Mouse (Mus musculus) gastrocnemius, postnatal 36 days (tissue): ENCODE measurements around the gene Slc16a9. TPM values are rescaled to one million over a fixed set of nuclear protein-coding genes. Genes with fewer than 3 reads are reported as not detected.
A peak's percentile ranks its signal among the peaks of the same experiment; 100 is the strongest.

Source experiments
- DNase-seq, 2 experiments: peaks; one replicate each; pipeline ENCODE4 v3.0.0; 2022
- intact Hi-C: fragments of 180-260 bp; cut with DNase I; formaldehyde crosslinking; loops from one replicate; pipeline ENCODE4 v1.15.1; 2025
- total RNA-seq, 2 experiments: library from RNA; stranded (reverse); gene quantifications; 2 replicates each; pipeline ENCODE4 v1.2.3; 2021

Slc16a9 gene
- total RNA-seq, 2 experiments from 2014 or later = 3.7 to 5.6 TPM

DNA sequence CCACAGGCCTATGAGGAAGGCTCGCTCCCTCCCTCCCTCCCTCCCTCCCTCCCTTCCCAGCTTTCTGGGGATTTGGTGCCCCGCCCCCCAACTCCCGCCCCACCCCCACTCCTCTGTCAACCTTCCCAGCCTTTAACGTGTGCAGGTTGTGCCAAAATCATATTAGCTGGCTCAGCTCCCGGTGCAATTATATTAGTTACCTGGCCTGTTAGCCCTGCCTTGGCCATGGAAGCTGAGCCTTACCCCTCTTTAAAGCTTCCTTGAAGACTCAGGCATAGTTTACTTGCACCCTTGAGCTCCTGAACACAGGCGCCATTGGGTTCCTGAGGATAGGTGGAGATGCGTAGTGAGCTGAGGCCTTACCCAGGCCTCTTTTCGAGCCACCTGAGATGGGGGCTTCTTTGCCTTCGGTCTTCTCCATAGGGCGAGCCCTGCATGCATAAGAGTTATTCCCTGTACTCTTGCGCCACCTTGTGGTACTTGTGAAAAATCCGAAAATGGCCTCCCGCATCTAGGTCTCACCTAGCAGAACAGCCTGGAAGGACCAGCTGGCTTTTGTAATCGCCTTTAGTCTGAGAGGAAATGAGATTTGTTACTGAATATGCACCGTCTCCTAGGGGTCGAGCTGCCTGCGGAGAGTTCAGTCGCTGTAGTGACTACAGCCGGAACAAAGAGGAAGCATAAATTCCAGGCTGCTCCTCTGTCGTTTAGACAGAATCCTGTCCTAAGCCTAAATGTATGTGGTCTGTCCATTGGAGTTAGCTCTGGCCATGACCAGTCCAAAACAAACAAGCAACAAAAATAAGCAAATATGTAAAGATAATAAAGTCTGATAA, 51.8 kb downstream of the Slc16a9 start:
- intact Hi-C loops = loop anchor here (2.0 to 10.0 kb wide), 5 partner anchors 102 to 422 kb away; no protein-coding TSS in a partner anchor
- peak; percentile 48 to 49 for DNase-seq

DNA sequence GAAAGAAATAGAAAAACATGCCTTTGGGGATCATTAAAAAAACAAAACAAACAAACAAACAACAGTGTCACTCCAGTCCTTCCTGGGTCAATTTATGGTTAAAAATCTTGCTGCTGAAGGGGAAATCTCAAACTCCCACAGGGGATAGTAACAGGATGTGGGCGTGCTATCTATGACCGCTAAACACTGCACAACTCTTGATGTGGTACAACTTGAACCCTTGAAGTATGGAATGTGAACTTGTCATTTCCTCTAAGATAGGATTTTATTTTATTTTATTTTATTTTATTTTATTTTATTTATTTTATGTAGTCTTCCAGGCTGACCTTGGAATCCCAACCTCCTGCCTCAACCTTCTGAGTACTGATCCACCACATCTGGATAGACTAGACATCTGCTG, 54.2 kb downstream of the Slc16a9 start:
- intact Hi-C loops = loop anchor here (5.0 to 10.0 kb wide), 3 partner anchors 277 to 424 kb away; no protein-coding TSS in a partner anchor
- DNase-seq = no peak

DNA sequence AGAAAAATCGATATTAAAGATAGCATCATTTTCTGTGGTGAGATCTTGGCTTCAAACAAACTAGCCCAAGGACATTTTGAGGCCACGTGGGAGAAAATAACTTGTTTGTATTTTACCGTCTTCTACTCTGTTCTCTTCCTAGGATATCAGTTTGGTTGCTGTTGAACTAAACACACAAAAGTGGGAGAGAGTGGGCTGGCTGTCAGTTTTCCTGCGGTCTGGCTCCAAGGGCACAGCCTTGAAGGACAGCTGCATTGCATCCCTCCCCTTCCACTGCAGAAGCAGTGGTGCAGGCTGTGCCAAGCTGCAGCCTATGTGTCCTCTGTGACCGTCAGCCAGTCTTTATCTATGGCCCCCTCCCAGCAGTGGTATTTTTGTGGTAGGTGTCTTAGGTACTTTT, 54.8 kb downstream of the Slc16a9 start:
- no peak for DNase-seq
- intact Hi-C loops = loop anchor here (5.0 to 10.0 kb wide), 3 partner anchors 277 to 425 kb away; no protein-coding TSS in a partner anchor

DNA sequence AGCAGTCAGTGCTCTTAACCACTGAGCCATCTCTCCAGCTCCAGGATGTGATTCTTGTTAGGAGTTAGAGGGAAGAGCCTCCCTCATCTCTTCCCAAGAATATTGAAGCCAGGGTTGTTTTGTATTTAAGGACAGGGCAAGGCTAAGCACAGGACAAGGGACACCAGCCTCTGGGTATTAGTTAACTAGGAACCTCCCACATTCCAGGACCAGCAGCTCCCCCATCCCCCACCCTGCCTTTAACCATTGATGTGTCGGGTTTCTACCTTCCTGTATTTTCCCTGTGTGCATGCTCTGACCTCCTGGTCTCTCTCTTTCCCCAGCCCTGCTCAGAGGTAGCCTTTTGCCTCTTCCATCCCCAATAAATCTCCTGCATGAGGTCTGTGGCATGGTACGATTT, 56.3 kb downstream of the Slc16a9 start:
- no peak for DNase-seq
- intact Hi-C loops = no loop called here

DNA sequence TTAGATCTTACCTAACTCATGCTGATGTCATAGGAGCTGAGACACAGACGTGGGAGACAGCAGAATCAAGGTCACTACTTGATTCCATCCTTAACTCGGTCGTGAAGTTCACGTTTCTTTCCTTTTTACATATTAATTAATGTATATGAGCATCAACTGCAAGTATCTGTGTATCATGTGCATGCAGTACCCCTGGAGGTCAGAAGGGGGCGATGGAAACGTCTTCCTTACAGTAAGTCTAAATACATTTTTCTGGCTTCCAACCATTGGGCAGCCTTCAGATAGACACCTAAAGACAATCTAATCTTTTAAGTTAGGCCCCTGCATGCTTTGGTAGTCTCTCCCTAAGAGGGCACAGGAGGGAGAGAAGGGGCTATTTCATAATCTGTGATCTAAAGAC, 58.3 kb downstream of the Slc16a9 start:
- no peak for DNase-seq
- intact Hi-C loops = no loop called here

DNA sequence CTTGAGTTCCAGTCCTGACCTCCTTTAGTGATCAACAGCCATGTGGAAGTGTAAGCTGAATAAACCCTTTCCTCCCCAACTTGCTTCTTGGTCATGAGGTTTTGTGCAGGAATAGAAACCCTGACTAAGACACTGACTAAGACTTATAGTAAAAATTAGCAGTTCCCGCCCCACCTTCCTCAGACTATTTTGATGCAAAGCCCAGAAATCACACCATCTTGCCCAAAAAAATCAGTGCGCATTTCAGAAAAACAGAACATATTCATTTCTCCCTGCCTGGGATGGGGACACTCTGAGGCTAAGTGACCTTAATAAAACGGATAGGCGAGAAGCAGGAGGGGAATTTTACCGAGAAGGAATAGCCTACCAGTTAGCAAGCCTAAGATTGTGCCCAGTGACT, 60.8 kb downstream of the Slc16a9 start:
- intact Hi-C loops = no loop called here
- no peak for DNase-seq

DNA sequence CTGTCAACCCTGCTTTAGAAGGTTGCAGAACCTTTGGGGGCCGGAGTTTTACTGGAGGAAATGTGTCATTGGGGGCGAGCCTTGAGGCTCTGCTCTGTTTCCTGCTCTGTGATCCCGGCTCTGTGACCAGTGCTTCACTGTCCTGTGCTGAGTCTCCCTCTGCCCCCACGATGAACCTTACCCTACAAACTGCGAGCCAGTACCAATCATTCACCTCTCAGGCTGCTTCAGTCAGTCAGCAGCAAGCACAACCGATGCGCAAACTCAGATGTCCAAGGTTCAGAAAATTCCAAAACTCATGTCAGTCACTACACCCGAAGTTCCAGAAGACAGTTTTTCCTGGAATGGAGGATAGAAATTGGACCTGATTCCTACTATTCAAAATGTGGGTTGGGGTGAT, 64.5 kb downstream of the Slc16a9 start:
- intact Hi-C loops = no loop called here
- DNase-seq = no peak

DNA sequence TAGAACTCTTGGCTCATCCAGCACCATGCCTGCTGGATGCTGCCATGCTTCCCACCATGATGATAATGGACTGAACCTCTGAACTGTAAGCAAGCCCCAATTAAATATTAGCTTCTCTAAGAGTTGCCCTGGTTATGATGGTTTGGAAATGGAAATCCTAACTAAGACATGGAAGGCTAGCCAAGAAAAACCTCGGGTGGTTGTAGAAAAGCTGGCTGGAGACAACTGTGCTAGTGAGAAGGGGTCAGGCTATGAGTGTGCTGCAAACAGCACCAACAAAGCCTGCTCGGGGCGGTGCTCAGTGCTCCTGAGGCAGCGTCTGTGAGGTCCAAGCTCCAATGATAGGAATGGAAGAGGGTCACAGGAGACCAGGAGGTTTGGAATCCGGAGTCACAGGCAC, 65.7 kb downstream of the Slc16a9 start:
- no peak for DNase-seq
- intact Hi-C loops = loop anchor here (10.0 kb wide), 1 partner anchor 654 kb away; no protein-coding TSS in a partner anchor

DNA sequence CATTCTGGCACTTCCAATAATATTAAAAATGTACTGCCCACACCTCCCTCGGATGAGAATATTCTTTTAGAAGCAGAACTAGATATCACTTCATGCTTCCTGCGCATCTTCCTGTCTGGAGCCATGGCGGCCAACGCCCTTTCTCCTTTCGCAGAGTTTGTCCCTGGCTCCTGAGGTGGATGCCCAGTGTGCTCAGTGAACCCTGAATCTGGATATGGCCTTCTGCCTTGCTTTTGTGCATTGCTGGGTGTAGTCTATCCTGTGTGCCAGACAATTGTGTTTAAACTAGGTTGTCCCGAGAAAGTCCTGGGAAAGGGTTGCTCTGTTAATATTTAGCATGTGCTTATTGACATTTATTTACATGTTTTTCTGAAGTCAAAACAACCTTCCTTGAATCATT, 71.0 kb downstream of the Slc16a9 start:
- intact Hi-C loops = loop anchor here (5.0 to 10.0 kb wide), 2 partner anchors 649 to 906 kb away; no protein-coding TSS in a partner anchor
- no peak for DNase-seq

DNA sequence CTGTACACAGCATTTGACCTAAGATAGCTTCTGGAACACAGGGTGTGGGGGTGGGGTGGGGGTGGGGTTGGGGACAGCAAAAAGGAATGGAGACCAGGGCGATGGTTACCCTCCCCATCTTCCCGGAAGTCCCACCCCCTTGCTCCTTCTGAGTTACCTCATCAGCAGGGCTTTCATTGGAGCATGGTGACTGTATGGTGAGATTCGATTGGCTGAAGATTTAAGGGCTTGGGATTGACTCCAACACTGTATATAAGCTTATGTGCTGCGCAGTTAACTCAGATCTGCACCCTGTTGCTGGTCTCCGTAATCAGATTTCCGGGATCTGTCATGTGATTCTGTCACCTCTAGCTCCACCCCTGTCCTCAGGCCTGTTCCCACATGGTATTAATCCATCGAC, 72.0 kb downstream of the Slc16a9 start:
- no peak for DNase-seq
- intact Hi-C loops = loop anchor here (5.0 to 10.0 kb wide), 2 partner anchors 648 to 905 kb away; no protein-coding TSS in a partner anchor

DNA sequence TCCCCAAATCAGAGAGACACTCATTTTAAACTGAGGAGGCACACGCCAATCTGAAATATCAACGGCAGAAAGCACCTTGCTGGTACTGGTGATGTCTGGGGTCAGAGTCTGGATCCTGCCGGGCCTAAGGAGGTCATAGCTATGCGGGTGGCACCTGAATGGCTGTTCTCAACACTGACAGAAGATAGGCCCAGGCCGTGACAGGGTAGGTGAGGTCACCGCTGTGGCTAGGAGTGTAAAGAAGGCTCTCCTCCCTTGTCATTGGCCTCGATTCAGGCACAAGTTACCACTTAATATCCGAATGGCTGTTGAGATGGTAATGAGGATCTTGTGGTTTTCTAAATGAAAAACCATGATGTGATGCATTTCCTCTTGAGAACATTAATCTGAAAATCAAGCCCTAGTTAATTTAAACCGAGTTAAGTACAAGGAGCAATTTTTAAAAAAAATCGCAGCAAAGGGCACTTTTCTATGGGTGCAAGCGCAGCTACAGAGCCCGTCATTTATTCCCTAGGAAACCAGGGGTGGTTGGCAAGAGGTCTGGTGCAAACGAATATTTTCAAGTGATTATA, 72.6 kb downstream of the Slc16a9 start:
- intact Hi-C loops = loop anchor here (5.0 to 10.0 kb wide), 2 partner anchors 647 to 905 kb away; no protein-coding TSS in a partner anchor
- no peak for DNase-seq

DNA sequence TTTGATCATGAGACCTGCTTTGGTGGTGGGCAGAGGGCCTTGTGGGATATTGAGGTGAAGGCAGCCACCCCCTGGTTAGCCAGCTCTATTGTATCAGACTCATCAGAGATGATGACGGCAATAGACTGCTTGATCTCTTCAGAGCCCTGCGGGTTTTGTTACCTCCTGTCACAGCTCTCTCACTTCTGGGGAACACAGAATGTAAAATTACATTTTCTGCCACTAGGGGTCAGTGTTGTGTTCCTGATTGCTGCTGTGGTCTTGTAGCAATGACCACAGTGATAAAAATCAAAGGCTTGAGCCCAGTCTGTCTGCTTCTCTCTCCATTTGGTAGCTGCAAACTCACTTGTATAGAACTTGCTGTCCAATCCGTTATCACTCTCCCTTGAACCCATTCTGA, 73.7 kb downstream of the Slc16a9 start:
- intact Hi-C loops = loop anchor here (1.0 to 10.0 kb wide), 3 partner anchors 246 to 904 kb away; no protein-coding TSS in a partner anchor
- DNase-seq = no peak

DNA sequence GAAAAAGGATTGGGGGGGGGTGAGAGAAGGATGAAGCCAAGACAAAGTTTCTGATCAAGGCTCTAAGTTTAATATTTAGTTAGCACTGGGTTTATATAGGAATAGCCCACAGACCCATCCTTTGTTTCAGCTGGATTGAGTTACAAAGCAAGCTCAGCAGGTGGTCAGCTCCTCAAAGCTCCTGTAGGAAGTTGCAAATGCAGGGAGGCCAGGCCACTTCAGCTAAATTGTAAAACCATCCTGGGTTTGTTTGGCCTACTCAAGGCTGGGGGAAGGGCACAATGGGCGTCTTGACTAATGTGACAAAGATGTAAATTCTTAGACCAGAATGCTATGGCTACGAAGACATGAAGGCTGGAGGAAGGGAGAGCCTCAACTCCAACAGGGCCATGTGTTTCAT, 80.6 kb downstream of the Slc16a9 start:
- no peak for DNase-seq
- intact Hi-C loops = no loop called here

DNA sequence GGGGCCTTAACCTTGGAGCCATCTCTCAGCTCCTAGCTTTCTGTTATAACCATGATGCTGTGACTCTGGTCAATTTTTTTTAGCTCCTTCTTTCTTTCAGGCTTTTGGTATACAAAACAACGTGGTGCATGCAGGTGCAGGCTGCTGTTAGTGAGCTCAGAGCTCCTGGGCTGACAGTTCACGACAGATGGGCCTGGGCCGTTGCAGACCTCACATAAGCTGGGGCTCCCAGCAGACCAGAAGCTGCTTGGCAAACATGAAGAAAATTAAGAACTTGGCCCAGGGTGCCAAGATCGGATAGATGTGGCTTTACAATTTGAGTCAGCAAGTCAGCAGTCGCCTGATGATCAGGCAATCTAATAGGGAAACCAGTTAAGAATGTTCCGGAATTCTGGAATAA, 82.4 kb downstream of the Slc16a9 start:
- no peak for DNase-seq
- intact Hi-C loops = no loop called here

DNA sequence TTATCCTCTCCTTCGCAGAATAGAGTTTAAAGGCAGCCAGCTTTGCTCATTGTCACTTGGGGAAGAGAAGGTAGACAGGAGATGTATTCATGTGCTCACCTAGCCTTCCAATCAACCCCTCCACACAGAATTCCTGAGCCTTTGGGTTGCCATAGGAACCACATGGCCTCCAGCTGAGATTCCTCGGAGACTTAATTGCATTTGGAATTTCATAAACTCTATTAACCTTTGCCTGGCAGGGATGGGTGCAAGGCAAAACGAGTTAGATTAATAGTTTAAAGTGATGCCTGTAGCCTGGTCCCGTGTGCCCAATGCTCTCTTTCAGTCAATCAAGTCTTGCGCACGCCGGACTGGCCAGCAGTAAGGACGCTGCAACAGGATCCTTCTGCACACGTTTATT, 83.2 kb downstream of the Slc16a9 start:
- intact Hi-C loops = no loop called here
- no peak for DNase-seq

Other genes with a start within 250 kb of the Slc16a9 start
- gene Ccdc6, start 148.0 kb upstream of the Slc16a9 start, total RNA-seq = 100 to 1,000 TPM; 100 to 121 TPM
- 100 to 1,000 TPM; 116 to 137 TPM for gene Mrln, start 40.4 kb upstream of the Slc16a9 start, total RNA-seq
- gene Fam13c, start 195.4 kb downstream of the Slc16a9 start, total RNA-seq = 1 to 10 TPM; 4.7 to 5.8 TPM